Mouse (Mus musculus) cerebral cortex, adult 2 months (tissue): ENCODE measurements around the gene Slc16a12.

Experiments used
- WGBS: fragments of 180-500 bp; shearing (Covaris S2); methylation state at CpG from one replicate; pipeline ENCODE4 v1.1.7; 2018; 5-methylcytosine and 5-hydroxymethylcytosine counted together

The Slc16a12 gene

GRCm38 (mm10) chr19:34666127-34666526 is 81.0 kb downstream of the Slc16a12 start:
- whole genome bisulfite sequencing = 18% methylated on average over 5 of the region's 5 CpGs

GRCm38 (mm10) chr19:34662740-34663139 is 84.3 kb downstream of the Slc16a12 start:
- 40% methylated on average over 5 of the region's 5 CpGs for WGBS

- WGBS = 11% methylated on average over 13 of the region's 13 CpGs
These were observed 85.0 kb downstream of the Slc16a12 start for GRCm38 (mm10) chr19:34662067-34662507.

- 51% methylated on average over 2 of the region's 2 CpGs for WGBS
These were observed 90.4 kb downstream of the Slc16a12 start for GRCm38 (mm10) chr19:34656511-34657298.

GRCm38 (mm10) chr19:34655227-34655805 is 91.8 kb downstream of the Slc16a12 start:
- 90% methylated on average over 10 of the region's 10 CpGs for WGBS

GRCm38 (mm10) chr19:34650997-34651396 is 96.1 kb downstream of the Slc16a12 start:
- 96% methylated on average over 6 of the region's 6 CpGs for WGBS

- WGBS = 92% methylated on average over 3 of the region's 3 CpGs
These were observed 96.8 kb downstream of the Slc16a12 start for GRCm38 (mm10) chr19:34650276-34650675.

GRCm38 (mm10) chr19:34647630-34648029 is 99.5 kb downstream of the Slc16a12 start:
- WGBS = 93% methylated on average over 8 of the region's 8 CpGs

GRCm38 (mm10) chr19:34642616-34643015 is 104.5 kb downstream of the Slc16a12 start:
- 85% methylated on average over 5 of the region's 5 CpGs for WGBS

- WGBS = 55% methylated on average over 4 of the region's 4 CpGs
These were observed 106.5 kb downstream of the Slc16a12 start, which contains the start of the genes Ifit1bl2 and Ifit1 for GRCm38 (mm10) chr19:34640623-34641022. TSS of gene Ifit1bl2 (minus strand) at chr19:34640743. TSS of gene Ifit1 (plus strand) at chr19:34640871.

- 14% methylated on average over 3 of the region's 3 CpGs for WGBS
These were observed 110.0 kb downstream of the Slc16a12 start for GRCm38 (mm10) chr19:34636933-34637557.

GRCm38 (mm10) chr19:34633484-34633883 is 113.6 kb downstream of the Slc16a12 start:
- WGBS = 44% methylated on average over 2 of the region's 2 CpGs

- WGBS = 81% methylated on average over 2 of the region's 2 CpGs
These were observed 119.6 kb downstream of the Slc16a12 start for GRCm38 (mm10) chr19:34627496-34627895.

- WGBS = 87% methylated on average over 4 of the region's 4 CpGs
These were observed 122.4 kb downstream of the Slc16a12 start for GRCm38 (mm10) chr19:34624663-34625062.

- WGBS = 95% methylated on average over 6 of the region's 6 CpGs
These were observed 123.3 kb downstream of the Slc16a12 start for GRCm38 (mm10) chr19:34623781-34624180.

GRCm38 (mm10) chr19:34620871-34621270 is 126.2 kb downstream of the Slc16a12 start:
- WGBS = 94% methylated on average over 5 of the region's 5 CpGs
